ENCODE assay signal across 8 mouse cellular contexts in the genomic region with DNA sequence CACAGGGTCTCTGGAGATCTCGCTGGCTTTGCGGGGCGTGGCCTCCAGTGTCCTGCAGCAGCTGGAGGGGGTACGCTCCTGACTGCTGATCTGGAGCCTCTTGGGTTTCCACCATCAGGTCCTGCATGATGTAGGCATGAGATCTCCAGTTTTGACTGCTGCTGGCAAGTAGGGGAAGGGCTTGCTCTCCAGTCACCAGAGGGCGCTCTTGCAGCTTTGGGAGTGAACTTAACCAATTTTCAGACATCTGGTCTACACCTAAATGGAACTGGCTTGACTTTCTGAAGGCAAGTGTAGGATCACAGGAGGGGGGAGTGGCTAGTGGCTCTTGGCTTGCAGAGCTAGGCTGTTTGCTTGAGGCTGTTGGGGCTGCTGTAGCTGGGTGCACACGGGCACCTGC. TPM values are rescaled to one million over a fixed set of nuclear protein-coding genes. Genes with fewer than 3 reads are reported as not detected.
DNase-seq lines count a peak whose midpoint lies in the region; ATAC-seq and TF ChIP-seq lines count a peak whose summit lies in the region.

No protein-coding gene starts in this region.

- peaks cover 54% of the 10 kb centered on the region for H3K4me1 ChIP-seq in forebrain, embryonic 11.5 days (replicated peaks; ENCODE audit: control insufficient read depth, insufficient read depth, low read length)
- H3K4me1 ChIP-seq in heart, embryonic 15.5 days (replicated peaks) = peaks cover 65% of the 10 kb centered on the region
- H3K4me1 ChIP-seq in liver, embryonic 11.5 days (replicated peaks; ENCODE audit: control insufficient read depth, insufficient read depth, low read length) = peaks cover 7% of the 10 kb centered on the region
- H3K4me1 ChIP-seq in neural tube, embryonic 14.5 days (ENCODE audit: control insufficient read depth, insufficient read depth, low read length) = peaks cover 75% of the 10 kb centered on the region

- ATAC-seq in forebrain, embryonic 11.5 days (replicated peaks; ENCODE audit: low FRiP score) = no peak
- no peak for ATAC-seq in heart, embryonic 15.5 days (replicated peaks; ENCODE audit: insufficient number of reproducible peaks, insufficient read depth, low FRiP score, low read depth)
- no peak for ATAC-seq in liver, embryonic 11.5 days (replicated peaks; ENCODE audit: low FRiP score)
- no peak for ATAC-seq in neural tube, embryonic 14.5 days (ENCODE audit: low read depth)

- H3K36me3 ChIP-seq in C2C12 (ENCODE audit: control insufficient read depth, insufficient read depth) = no peaks in the 10 kb centered on the region
- H3K36me3 ChIP-seq in forebrain, embryonic 11.5 days (ENCODE audit: control insufficient read depth, insufficient read depth, low read length) = no peaks in the 10 kb centered on the region
- no peaks in the 10 kb centered on the region for H3K36me3 ChIP-seq in heart, embryonic 15.5 days
- no peaks in the 10 kb centered on the region for H3K36me3 ChIP-seq in liver, embryonic 11.5 days (ENCODE audit: control insufficient read depth, insufficient read depth, low read length)
- H3K36me3 ChIP-seq in neural tube, embryonic 14.5 days (ENCODE audit: control insufficient read depth, insufficient read depth, low read length) = no peaks in the 10 kb centered on the region

- no peaks in the 10 kb centered on the region for H3K79me3 ChIP-seq in C2C12 (ENCODE audit: low read depth)

- no peaks in the 10 kb centered on the region for H3K79me2 ChIP-seq in C2C12 (ENCODE audit: control insufficient read depth, insufficient read depth)

- H3K9ac ChIP-seq in forebrain, embryonic 11.5 days (ENCODE audit: low read length) = peak overlapping the region; percentile 95
- no peak overlapping the region for H3K9ac ChIP-seq in heart, embryonic 15.5 days
- H3K9ac ChIP-seq in liver, embryonic 11.5 days (ENCODE audit: low read depth, low read length) = no peak overlapping the region
- H3K9ac ChIP-seq in neural tube, embryonic 14.5 days (replicated peaks; ENCODE audit: low read depth, low read length) = peak overlapping the region; percentile 21; the same call in 1 of the 2 replicates

- no peaks in the 10 kb centered on the region for H3K9me3 ChIP-seq in forebrain, embryonic 11.5 days (ENCODE audit: control insufficient read depth, low read length)
- H3K9me3 ChIP-seq in heart, embryonic 15.5 days (replicated peaks) = no peaks in the 10 kb centered on the region
- no peaks in the 10 kb centered on the region for H3K9me3 ChIP-seq in liver, embryonic 11.5 days (ENCODE audit: control insufficient read depth, low read length)
- no peaks in the 10 kb centered on the region for H3K9me3 ChIP-seq in neural tube, embryonic 14.5 days (ENCODE audit: control insufficient read depth, low read length)

- H3K4me3 ChIP-seq in C2C12 (ENCODE audit: insufficient read depth, poor library complexity, severe bottlenecking) = no peak overlapping the region
- peak overlapping the region; percentile 93 for H3K4me3 ChIP-seq in forebrain, embryonic 11.5 days (ENCODE audit: low read depth, low read length)
- H3K4me3 ChIP-seq in heart, embryonic 15.5 days = peak overlapping the region; percentile 94; the same call in 1 of the 2 replicates
- no peak overlapping the region for H3K4me3 ChIP-seq in liver, embryonic 11.5 days (ENCODE audit: low read depth, low read length)
- peak overlapping the region; percentile 90 for H3K4me3 ChIP-seq in neural tube, embryonic 14.5 days (ENCODE audit: low read depth, low read length)

- H3K27ac ChIP-seq in forebrain, embryonic 11.5 days (ENCODE audit: low read depth, low read length) = peak overlapping the region; percentile 31; the same call in 1 of the 2 replicates
- no peak overlapping the region for H3K27ac ChIP-seq in heart, embryonic 15.5 days
- no peak overlapping the region for H3K27ac ChIP-seq in liver, embryonic 11.5 days (ENCODE audit: low read depth, low read length)
- H3K27ac ChIP-seq in neural tube, embryonic 14.5 days (ENCODE audit: low read depth, low read length) = no peak overlapping the region

- TF ChIP-seq CTCF in C2C12 (IDR thresholded peaks at IDR 0.05; ENCODE audit: control insufficient read depth, insufficient read depth, insufficient read length) = peak; percentile 44
- peak; percentile 87 for TF ChIP-seq CTCF in brain, embryonic 14.5 days (IDR thresholded peaks at IDR 0.05; ENCODE audit: borderline replicate concordance, extremely low read depth, insufficient read depth, insufficient read length)

- peaks cover 23% of the 10 kb centered on the region for H3K27me3 ChIP-seq in C2C12 (ENCODE audit: control insufficient read depth, insufficient read depth, insufficient read length)
- no peaks in the 10 kb centered on the region for H3K27me3 ChIP-seq in forebrain, embryonic 11.5 days (ENCODE audit: control insufficient read depth, insufficient read depth, low read length)
- peaks cover 18% of the 10 kb centered on the region for H3K27me3 ChIP-seq in heart, embryonic 15.5 days
- H3K27me3 ChIP-seq in liver, embryonic 11.5 days (replicated peaks; ENCODE audit: control insufficient read depth, insufficient read depth, low read length) = peaks cover 49% of the 10 kb centered on the region
- no peaks in the 10 kb centered on the region for H3K27me3 ChIP-seq in neural tube, embryonic 14.5 days (ENCODE audit: control insufficient read depth, insufficient read depth, low read length)

- 14% methylated on average over 6 of the region's 6 CpGs for WGBS in forebrain, embryonic 11.5 days
- 15% methylated on average over 6 of the region's 6 CpGs for WGBS in heart, embryonic 15.5 days
- WGBS in liver, embryonic 11.5 days = 17% methylated on average over 6 of the region's 6 CpGs
- WGBS in neural tube, embryonic 14.5 days = 13% methylated on average over 6 of the region's 6 CpGs

- no peak overlapping the region for H3ac ChIP-seq in C2C12 (ENCODE audit: control insufficient read depth, insufficient read length, low read depth)

- peak; percentile 96 for DNase-seq in brain, embryonic 14.5 days (ENCODE audit: low read depth)
- DNase-seq in forebrain, embryonic 11.5 days (ENCODE audit: low spot score) = peak; percentile 94
- peak; percentile 89 for DNase-seq in kidney, postnatal 10 days
- DNase-seq in liver, embryonic 11.5 days (ENCODE audit: low spot score) = peak; percentile 64
- DNase-seq in testis, postnatal 10 days (ENCODE audit: low spot score) = peak; percentile 94

- no peak for TF ChIP-seq POLR2A in brain, embryonic 14.5 days (IDR thresholded peaks at IDR 0.05; ENCODE audit: borderline replicate concordance, extremely low read depth, insufficient read depth, insufficient read length, poor library complexity, severe bottlenecking)

- H3K4me2 ChIP-seq in forebrain, embryonic 11.5 days (ENCODE audit: low read depth, low read length, severe bottlenecking) = peak overlapping the region; percentile 80
- peak overlapping the region; percentile 40 for H3K4me2 ChIP-seq in heart, embryonic 15.5 days
- H3K4me2 ChIP-seq in liver, embryonic 11.5 days = no peak overlapping the region
- H3K4me2 ChIP-seq in neural tube, embryonic 14.5 days (ENCODE audit: low read depth, low read length) = peak overlapping the region; percentile 96

TF ChIP-seq in C2C12, 6 proteins besides CTCF, POLR2A, EP300 and RAD21:
- TF ChIP-seq MYOD1 (IDR thresholded peaks at IDR 0.05; ENCODE audit: control insufficient read depth, insufficient read length, low read depth) (no peak), MAX (IDR thresholded peaks at IDR 0.05) (no peak), FOSL1 (IDR thresholded peaks at IDR 0.05; ENCODE audit: insufficient read depth, low read length, poor library complexity, severe bottlenecking) (no peak), MYOG (IDR thresholded peaks at IDR 0.05; ENCODE audit: control insufficient read depth, extremely low read depth, insufficient read length) (no peak), USF1 (IDR thresholded peaks at IDR 0.05; ENCODE audit: low read depth) (no peak), CEBPB (IDR thresholded peaks at IDR 0.05; ENCODE audit: low read depth) (no peak)

RNA-seq across cellular contexts. Expression of a gene that starts 5.1 kb away (rescaled TPM):
- polyA plus RNA-seq in C2C12 (2012; fragmentation: generic; extraction: Trizol) = 0.16 TPM
- 32.4 and 42.2 TPM in 2 replicates for polyA plus RNA-seq in brain, embryonic 14.5 days (2012; rRNA removed)
- polyA plus RNA-seq in forebrain, embryonic 11.5 days (2014; fragmentation: Nextera tagmentation; extraction: Ambion mirVana) = 20.9 and 23.9 TPM in 2 replicates
- polyA plus RNA-seq in heart, embryonic 15.5 days (2015; fragmentation: Nextera tagmentation; extraction: Ambion mirVana) = 1.7 and 2.3 TPM in 2 replicates
- 1.7 and 2.3 TPM in 2 replicates for polyA plus RNA-seq in liver, embryonic 11.5 days (2014; fragmentation: Nextera tagmentation; extraction: Ambion mirVana)
- polyA plus RNA-seq in neural tube, embryonic 14.5 days (2014; fragmentation: Nextera tagmentation; extraction: Ambion mirVana) = 6.6 and 9.1 TPM in 2 replicates

Comparison
In these comparisons a context has a peak if more than half of its experiments do, and no peak if none do; other contexts are left out.
1. H3K4me3 ChIP-seq: peak in forebrain, embryonic 11.5 days (single experiment), heart, embryonic 15.5 days (single experiment) and neural tube, embryonic 14.5 days (single experiment); none in C2C12 (single experiment) and liver, embryonic 11.5 days (single experiment).
2. H3K9ac ChIP-seq: peak in forebrain, embryonic 11.5 days (single experiment) and neural tube, embryonic 14.5 days (single experiment); none in heart, embryonic 15.5 days (single experiment) and liver, embryonic 11.5 days (single experiment).
3. Peak in every context shown above with its lines, with median percentiles within 50 percentile points of each other: DNase-seq.